Mouse (Mus musculus): ENCODE data around the gene Fam19a2.

The Fam19a2 gene

DNA sequence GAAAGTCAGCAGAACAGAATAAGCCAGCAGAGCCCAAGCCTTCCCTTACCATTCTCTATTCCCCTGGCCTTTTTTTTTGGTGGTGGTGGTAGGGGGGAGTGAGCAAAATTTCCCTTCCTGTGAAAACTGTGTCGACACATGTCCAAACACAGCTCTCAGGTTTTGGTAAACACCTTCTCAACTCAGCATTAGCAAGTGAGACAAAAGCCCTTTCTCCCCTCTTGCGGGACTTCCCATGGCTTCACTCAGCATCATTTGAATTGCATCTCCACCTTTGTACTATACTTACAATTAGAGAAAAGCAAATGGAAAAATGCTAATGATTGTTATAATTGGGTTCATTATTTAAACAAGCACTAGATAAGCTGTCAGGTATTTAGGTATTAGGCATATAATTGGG is 119.5 kb downstream of the Fam19a2 start:
- no peak for DNase-seq (ENCODE audit: inconsistent age in 2 of 2, low spot score in 1 of 2)

DNA sequence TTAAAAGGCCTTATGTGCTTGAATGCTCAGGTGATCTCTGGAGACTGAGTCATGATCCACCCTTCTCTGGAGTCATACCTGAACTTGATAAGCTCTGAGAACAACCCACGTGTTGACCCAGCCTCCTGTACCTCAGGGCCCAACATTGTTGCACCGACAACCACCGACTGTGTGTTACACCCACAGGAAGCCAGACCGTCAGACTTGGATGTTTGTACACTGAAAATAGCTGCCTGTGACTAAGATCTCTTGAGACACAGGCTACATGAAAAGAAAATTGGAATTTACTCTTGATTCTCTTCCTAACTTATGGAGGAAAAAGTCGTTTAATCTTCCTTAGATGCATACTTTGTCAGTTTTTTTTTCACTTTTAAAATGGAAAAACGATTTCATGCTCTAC is 121.8 kb downstream of the Fam19a2 start:
- DNase-seq (ENCODE audit: inconsistent age in 2 of 2, low spot score in 1 of 2): no peak

DNA sequence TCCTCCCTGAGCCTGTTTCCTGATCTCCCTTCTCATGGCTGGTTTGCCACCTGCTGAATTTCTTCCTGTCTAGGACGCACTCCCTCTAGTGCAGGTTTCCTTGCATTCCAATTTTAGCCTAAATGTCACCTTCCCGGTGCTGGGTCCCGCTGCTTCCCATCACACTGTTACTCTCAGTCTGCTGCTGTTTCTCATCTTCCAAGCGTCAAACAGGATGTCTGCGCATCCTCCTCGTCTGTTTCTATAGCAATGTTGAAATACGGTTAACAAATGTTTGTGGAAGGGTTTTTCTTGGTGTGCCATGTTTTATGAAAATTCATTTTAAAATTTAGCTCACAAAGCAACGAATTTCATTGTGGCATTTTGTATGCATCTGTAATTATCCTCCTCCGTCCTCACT is 131.6 kb downstream of the Fam19a2 start:
- DNase-seq (ENCODE audit: inconsistent age in 2 of 2, low spot score in 1 of 2): no peak

DNA sequence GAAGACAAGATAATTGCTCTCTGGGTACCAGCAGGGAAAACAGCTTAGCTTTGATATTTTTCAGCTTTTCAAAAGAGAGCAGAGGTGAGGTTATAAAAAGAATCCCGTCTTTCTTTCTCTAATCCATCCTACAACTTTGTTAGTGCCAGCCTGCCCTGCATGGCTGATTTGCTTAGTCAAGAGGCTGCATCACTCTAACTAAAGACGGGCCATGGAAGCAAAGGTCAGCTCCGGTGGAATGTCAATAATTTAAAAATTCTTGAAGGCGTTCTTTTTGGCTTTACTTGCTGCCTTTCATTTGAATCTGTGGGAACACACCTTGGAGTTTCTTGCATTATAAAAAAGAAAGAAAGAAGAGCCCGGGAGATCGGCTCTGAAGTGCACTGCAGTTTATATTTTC is 134.3 kb downstream of the Fam19a2 start:
- no peak for DNase-seq (ENCODE audit: inconsistent age in 2 of 2, low spot score in 1 of 2)

DNA sequence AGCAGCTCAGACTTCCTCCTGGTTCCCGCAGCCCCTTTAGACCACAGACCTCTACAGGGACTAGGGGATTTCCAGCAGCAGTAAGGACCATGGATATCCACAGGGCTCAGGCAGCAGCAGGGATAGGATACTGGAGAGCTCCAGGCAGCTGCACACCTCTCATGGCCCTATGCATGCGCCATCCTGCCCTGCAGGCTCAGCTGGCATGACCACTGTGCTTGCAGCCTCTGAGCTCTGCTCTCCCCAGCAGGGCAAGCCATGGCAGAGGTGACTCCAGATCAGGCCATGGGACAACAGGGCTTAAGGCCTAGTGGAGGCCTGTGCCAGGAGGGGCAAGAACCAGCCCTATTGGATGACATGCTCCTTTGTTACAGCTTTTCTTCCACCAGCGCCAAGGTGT is 137.4 kb downstream of the Fam19a2 start:
- DNase-seq (ENCODE audit: inconsistent age in 2 of 2, low spot score in 1 of 2): no peak

DNA sequence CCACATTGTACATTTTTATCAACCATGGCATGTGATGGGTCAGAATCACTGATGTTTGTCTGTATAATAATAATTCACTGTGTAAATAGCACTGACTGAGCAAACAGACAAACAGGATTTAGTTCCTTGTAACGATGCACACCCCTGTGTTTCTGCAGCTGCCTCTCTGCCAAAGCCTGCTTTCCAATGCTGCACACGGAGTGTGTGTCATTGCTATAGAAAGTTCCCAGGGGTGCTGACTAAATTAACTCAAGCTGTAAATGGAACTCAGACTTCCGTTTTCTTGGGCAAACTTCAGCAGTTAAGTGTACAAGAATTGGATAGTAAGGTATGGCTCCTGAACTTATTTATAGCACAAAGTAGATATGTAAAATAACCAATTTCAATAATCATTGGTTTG is 138.7 kb downstream of the Fam19a2 start:
- DNase-seq (ENCODE audit: inconsistent age in 2 of 2, low spot score in 1 of 2): no peak

DNA sequence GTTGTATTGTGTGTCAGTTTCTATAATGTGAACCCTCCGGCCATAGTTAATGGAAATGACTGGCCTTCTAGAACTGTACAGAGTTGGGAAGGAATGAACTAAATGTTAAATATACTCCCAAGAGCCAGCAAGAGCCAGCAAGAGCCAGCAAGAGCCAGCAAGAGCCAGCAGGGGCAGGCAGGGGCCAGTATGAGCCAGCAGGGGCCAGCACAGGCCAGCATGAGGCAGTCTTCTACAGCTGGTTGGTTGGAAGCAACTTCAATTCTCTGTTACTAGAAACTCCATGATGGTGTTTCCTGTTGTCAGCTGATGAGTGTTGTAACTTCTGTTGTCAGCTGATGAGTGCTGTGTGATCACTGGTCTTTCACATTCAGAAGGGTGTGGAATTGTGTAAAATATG is 151.2 kb downstream of the Fam19a2 start:
- no peak for DNase-seq (ENCODE audit: inconsistent age in 2 of 2, low spot score in 1 of 2)

DNA sequence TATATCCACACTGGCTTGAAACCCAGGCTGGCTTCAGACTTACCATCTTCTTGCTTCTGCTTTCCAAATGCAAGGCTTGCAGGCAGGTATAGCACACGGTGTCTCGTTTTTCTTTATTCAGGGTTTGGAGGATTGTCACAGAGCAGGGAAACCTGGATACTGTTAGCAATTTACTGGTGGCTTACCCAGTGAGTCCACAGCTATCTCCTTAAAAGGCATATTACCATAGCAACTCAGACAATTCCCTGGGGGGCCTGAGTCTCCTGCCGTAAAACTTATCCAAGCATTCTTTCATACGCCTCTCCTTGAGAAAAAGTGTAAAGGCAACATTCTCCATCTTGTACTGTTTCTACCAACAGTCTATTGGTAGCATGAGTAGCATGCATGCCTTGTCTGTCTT is 152.2 kb downstream of the Fam19a2 start:
- DNase-seq (ENCODE audit: inconsistent age in 2 of 2, low spot score in 1 of 2): no peak

DNA sequence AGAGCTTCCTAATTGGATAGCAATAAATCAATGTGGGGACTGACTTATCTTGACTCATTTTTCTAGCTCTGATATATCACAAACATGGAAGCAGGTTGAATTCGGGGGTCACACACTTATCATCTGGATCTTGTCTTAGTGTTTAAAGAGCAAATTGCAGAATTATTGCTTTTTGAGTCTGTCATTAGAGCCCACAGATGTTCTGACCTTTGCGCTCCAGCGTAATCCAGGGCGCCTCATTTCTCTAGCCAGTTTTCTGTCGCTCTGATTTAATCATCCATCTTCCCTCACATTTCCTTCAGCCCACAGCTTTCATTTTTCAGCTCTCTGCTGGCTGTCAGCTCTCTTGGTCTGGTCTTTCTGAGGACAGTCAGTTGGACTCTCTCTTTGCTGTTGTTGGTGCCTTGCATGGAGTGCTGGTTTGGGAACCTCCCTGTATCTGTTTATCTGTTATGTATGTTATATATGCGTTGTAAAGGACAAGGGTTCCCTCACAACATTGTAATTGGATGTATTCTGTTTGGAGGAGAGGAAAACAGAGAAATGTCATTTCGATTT is 154.9 kb downstream of the Fam19a2 start:
- no peak for DNase-seq (ENCODE audit: inconsistent age in 2 of 2, low spot score in 1 of 2)

DNA sequence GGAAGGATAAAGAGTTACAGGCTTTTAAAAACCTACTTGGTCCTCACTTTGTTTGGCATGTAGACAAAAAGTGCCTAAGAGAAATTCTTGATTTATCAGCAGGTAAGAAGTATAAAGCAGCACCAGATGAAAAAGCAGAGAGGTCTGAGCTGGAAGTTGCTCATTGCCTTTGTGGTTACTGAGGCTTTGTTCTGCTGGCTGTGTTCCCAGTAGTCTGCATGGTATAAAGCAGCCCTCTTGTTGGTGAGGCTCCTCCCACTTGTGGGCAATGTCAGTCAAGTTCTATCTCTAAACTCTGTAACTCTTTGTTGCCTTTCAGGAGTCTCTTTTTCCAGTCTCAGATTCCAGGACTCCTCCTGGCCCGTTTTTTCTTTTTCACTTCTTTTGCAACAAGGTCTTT is 156.5 kb downstream of the Fam19a2 start:
- DNase-seq (ENCODE audit: inconsistent age in 2 of 2, low spot score in 1 of 2): no peak

DNA sequence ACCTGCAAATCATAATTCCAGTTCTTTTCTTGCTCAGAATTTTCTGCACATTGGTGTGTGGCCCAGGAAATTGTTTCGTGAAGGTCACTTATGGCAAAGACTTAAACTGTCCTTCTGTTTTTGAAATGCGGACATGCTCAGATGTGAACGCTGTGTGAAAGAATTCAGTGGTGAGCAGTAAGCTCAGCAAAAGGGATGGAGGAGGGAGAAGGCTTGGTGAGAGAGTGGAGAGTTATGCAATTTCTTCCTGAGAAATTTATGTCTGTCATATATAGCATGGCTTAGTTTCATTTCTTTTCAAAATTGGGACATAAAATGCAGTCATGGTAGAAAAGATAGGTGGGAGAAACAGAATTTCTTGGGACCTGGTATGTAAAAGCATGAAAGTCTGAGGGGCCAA is 160.7 kb downstream of the Fam19a2 start:
- DNase-seq (ENCODE audit: inconsistent age in 2 of 2, low spot score in 1 of 2): no peak

DNA sequence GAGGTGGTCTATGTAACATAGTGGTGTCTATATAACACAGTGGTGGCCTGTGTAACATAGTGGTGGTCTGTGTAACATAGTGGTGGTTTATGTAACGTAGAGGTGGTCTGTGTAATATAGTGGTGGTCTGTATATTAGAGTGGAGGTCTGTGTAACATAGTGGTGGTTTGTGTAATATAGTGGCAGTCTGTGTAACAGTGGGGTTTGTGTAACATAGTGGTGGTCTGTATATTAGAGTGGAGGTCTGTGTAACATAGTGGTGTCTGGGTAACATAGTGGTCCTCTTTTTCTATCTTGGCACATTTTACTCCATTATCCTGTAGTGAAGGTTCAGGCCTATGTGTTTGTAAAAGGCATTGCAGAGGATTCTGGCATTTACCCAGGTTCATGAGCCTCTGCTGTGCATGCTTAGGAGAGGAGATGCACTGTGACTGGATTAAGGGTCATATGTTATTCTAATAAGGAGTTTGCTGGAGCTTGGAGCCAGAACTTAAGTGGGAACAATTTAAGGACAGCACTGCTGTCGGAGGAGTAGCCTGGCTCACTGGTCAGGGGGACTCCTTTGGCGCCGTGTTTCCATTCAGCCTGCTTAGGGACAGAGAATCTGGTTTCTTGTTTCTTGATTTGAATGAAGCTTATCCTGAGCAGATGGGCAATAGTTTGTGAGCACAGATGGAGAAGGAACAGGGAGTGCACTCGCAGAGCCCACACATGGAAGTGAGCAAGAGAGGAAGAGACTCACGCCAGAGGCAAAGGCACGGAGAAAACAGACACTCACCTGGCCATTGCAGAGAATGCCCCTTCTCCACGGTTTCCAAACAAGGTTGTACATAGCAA is 162.9 kb downstream of the Fam19a2 start:
- DNase-seq (ENCODE audit: inconsistent age in 2 of 2, low spot score in 1 of 2): no peak

DNA sequence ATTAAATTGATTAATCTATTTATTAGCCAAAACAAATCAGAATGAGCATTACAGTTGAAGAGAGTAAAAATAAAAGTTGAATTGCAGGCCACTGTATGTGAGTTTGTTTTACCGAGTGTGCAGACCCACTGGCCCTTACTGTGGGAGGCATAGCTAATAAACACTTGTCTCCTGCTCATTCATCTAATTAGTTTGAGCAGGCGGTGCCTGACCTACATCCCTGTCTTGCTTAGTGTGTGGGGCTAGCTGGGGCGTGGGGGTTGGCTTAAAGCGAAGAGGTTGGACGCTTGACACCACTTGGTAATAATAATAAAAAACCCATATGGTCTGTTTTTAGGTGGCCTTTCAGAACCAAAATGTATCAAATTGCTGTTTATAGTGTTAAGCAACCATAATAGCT is 167.8 kb downstream of the Fam19a2 start:
- DNase-seq (ENCODE audit: inconsistent age in 2 of 2, low spot score in 1 of 2): no peak

DNA sequence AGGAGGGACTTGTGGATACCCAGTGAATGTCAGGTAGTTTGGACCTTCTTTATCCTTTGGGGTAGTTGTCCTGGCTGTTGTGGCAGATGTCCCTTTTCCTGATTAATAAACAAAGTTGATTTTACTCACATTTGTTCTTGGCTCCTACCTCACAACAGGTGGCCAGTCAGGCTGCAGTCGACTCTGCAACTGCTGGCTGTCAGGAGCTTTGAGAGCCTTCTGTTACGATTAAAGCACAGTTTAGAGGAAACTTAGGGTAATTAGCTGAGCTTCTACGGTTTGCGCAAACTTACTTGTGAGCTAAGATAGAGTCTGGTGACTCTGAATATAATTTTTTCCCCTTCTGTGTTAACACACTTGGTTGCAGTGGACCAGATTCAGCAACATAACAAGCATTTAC is 173.8 kb downstream of the Fam19a2 start:
- DNase-seq (ENCODE audit: inconsistent age in 2 of 2, low spot score in 1 of 2): no peak

DNA sequence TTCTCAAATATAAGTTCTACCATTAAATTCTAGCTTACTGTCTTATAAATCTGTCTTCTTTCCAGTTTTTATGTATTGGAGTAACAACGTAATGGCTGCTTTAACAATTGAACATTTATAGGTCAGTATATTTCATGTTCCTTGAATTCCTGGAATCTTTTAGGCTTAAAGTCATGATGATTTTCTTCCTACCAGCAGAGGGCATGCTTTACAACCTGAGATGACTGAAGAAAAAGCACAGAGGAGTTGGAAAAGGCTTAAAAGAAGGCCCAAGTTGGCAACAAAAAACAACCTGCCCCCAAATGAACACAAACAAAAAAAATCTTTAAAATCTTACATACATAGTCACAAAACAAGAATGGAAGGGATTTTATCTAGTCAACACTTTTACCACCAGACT is 193.0 kb downstream of the Fam19a2 start:
- DNase-seq (ENCODE audit: inconsistent age in 2 of 2, low spot score in 1 of 2): no peak

DNA sequence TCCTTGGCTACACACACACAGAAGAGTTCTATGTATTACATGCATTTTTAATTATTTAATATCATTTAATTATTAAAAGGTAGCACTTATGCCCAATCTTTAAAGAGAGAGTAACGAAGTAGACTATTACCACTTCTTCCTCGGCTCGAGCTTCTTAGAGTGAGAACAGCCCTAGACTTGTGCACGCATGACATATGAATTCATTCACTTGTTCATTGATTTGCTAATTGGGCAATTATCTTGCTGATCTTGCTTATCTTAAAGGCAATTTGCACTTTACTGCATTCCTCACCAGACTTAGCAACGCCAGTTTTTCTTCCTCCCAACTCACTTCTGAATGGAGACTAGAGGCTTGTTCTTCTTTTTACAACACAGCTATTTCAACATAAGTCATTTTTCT is 196.7 kb downstream of the Fam19a2 start:
- no peak for DNase-seq (ENCODE audit: inconsistent age in 2 of 2, low spot score in 1 of 2)

DNA sequence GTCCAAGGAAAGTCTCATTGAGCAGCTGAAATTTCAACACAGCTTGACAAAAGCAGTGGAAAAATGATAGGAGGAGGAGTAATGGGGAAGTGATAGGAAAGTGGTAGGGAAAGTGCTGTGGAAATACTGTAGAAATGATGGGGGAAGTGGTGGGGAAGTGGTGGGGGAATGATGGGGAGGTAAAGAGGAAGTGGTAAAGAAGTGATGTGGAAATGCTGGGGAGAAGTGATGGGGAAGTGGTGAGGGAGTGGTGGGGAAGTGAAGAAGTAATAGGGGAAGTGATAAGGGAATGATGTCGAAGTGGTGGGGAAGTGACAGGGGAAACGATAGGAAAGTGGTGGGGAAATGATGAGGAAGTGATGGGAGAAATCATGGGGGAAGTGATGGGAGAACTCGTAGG is 198.5 kb downstream of the Fam19a2 start:
- no peak for DNase-seq (ENCODE audit: inconsistent age in 2 of 2, low spot score in 1 of 2)

DNA sequence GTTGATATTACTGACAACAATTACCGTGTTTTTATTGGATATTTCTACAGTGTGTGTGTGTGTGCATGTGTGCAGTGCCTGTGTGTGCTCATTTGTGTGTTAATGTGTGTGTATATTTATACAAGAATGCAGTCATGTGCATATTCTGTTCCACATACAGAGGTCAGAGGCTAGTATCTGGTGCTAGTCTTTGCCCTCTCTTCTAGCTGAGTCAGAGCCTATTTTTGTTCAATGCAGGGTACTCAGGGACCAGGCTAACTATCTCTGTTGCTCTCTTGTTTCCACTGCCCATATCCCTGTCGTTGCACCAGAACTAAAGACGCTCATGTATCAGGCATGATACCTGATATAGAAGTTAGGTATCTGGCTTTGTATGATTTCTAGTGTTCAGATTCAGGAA is 251.0 kb downstream of the Fam19a2 start:
- DNase-seq (ENCODE audit: inconsistent age in 2 of 2, low spot score in 1 of 2): no peak

DNA sequence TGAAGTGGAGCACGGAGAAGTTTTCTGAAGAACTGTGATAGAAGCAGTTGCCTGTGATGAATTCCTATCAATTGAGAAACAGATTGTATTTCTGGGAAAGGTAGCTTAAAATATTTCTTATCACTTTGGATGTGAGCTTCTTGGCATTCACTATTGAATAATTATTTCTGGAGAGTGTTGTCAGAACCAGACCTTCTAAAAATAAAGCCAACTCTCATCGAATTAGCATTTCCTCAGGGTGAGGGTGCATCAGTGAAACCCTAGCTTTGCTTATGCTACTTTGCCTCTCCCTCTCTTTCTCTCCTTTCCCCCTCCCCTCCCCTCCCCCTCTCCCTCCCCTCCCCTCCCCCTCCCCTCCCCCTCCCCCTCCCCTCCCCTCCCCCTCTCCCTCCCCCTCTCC is 256.8 kb downstream of the Fam19a2 start:
- DNase-seq (ENCODE audit: inconsistent age in 2 of 2, low spot score in 1 of 2): no peak

DNA sequence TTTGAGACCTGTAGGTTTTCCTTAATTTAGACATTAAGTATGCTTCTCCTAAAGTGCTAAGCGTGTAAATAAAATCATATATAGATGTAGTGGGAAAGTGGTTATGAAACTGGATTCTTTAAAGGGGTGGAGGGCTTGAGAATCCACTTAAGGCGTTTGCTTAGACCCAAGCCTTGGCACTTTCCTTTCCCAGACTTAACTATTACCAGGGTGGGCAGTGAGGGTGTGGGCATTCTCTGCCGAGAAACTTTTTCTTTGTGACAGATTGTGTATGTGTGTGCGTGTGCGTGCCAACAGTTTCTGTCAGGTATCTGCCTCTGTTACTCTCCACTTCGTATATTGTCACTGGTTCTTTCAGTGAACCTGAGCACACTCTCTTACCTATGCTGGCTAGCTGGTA is 257.4 kb downstream of the Fam19a2 start:
- no peak for DNase-seq (ENCODE audit: inconsistent age in 2 of 2, low spot score in 1 of 2)

DNA sequence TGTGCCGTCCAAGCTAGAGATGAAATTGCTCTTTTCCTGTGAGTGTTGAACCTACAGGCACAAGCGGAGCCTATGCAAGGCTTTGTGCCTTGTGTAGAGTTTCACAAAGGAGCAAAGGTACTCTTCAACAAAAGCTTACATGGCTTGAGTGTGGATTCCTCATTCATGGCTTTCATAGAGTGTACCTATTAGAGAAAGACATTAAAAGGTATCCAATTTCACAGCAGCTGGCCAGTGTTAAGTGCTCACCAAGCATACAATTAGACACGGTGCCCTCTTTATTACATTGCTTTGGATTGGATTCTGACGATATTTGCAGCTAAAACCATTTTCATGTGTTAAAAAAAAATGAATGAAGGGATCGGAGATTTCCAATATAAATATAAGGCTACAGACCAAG is 261.6 kb downstream of the Fam19a2 start:
- no peak for DNase-seq (ENCODE audit: inconsistent age in 2 of 2, low spot score in 1 of 2)

DNA sequence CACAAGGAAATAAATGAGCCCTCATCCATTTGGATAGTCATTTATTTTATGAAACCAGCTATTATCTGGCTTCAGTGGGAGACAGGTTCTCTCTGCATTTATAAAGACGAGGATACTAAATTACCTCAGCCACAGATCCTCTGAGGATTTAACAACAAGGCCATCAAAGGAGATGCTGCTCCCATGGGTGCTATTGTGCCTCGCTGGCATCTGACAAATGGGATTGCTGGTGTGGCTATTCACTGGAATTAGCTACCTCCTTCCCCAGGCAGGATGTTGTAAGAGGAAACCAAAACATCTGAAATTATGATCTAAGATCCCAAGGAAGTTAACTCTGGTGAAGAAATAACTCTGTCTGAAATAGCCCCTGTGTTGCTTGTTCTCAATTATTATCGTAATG is 262.3 kb downstream of the Fam19a2 start:
- no peak for DNase-seq (ENCODE audit: inconsistent age in 2 of 2, low spot score in 1 of 2)

DNA sequence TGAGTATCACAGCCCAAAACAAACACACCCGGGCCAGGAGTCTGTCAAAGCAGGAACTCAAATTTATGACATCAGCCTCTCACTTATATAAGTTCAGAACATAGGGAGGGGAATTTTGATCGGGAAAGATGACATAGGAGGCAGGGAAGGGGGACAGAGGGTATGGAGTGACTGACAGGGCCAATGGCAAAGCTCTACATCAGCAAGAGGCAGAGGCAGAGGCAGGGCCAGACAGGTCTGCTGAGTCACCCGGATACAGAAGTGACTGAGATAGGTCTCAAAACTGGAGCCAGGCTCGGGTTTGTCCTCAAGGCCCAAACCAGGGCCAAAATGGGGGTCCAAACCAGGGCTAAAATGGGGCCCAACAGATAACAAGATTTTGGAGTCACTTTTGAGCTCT is 272.3 kb downstream of the Fam19a2 start:
- no peak for DNase-seq (ENCODE audit: inconsistent age in 2 of 2, low spot score in 1 of 2)
